Mouse (Mus musculus): Measurements from ENCODE around the gene Rec8.

Gene Rec8

GRCm38 (mm10) chr14:55592226-55592625, 25.6 kb upstream of the Rec8 start:
- DNase-seq (ENCODE audit: low spot score) = no peak

- no peak for DNase-seq (ENCODE audit: low spot score)
These were observed 21.7 kb upstream of the Rec8 start for GRCm38 (mm10) chr14:55596036-55596690.

- no peak for DNase-seq (ENCODE audit: low spot score)
These were observed 19.1 kb upstream of the Rec8 start for GRCm38 (mm10) chr14:55598521-55599390.

- DNase-seq (ENCODE audit: low spot score) = no peak
These were observed 14.6 kb upstream of the Rec8 start, which contains the start of gene Irf9 for GRCm38 (mm10) chr14:55603271-55603632. Irf9 (plus strand) TSS chr14:55603571.

- peak; percentile 92 for DNase-seq (ENCODE audit: low spot score)
These were observed 13.9 kb upstream of the Rec8 start for GRCm38 (mm10) chr14:55603633-55604576.

GRCm38 (mm10) chr14:55604823-55605222, 13.0 kb upstream of the Rec8 start:
- no peak for DNase-seq (ENCODE audit: low spot score)

- DNase-seq (ENCODE audit: low spot score) = no peak
These were observed 11.9 kb upstream of the Rec8 start for GRCm38 (mm10) chr14:55605743-55606459.

GRCm38 (mm10) chr14:55608339-55608738, 9.5 kb upstream of the Rec8 start:
- no peak for DNase-seq (ENCODE audit: low spot score)

GRCm38 (mm10) chr14:55613346-55613745, 4.5 kb upstream of the Rec8 start:
- no peak for DNase-seq (ENCODE audit: low spot score)

- DNase-seq (ENCODE audit: low spot score) = no peak
These were observed 3.2 kb upstream of the Rec8 start for GRCm38 (mm10) chr14:55614565-55615178.

- DNase-seq (ENCODE audit: low spot score) = no peak
These were observed 2.0 kb upstream of the Rec8 start for GRCm38 (mm10) chr14:55615876-55616275.

- no peak for DNase-seq (ENCODE audit: low spot score)
These were observed 993 bp upstream of the Rec8 start for GRCm38 (mm10) chr14:55616844-55617243.

GRCm38 (mm10) chr14:55618486-55619195, 804 bp downstream of the Rec8 start:
- DNase-seq (ENCODE audit: low spot score) = no peak

GRCm38 (mm10) chr14:55628077-55628827, 10.4 kb downstream of the Rec8 start:
- no peak for DNase-seq (ENCODE audit: low spot score)

GRCm38 (mm10) chr14:55629312-55629711, 11.5 kb downstream of the Rec8 start:
- DNase-seq (ENCODE audit: low spot score) = peak; percentile 79

GRCm38 (mm10) chr14:55634874-55635522, 17.2 kb downstream of the Rec8 start:
- DNase-seq (ENCODE audit: low spot score) = peak; percentile 58

- DNase-seq (ENCODE audit: low spot score) = peak; percentile 85
These were observed 17.7 kb downstream of the Rec8 start, which contains the start of gene Ipo4 for GRCm38 (mm10) chr14:55635523-55636007. Ipo4 (minus strand) TSS chr14:55635957.

GRCm38 (mm10) chr14:55637795-55638194, 20.0 kb downstream of the Rec8 start, which contains the start of gene Gm49378:
Gm49378 (minus strand) TSS chr14:55637895.
- DNase-seq (ENCODE audit: low spot score) = no peak

GRCm38 (mm10) chr14:55640816-55641215, 23.0 kb downstream of the Rec8 start:
- no peak for DNase-seq (ENCODE audit: low spot score)

All from testis, postnatal 10 days (tissue).